Mouse (Mus musculus) intestine, embryonic 14.5 days (tissue): ENCODE measurements around the gene Mrpl42. TPM values are rescaled to one million over a fixed set of nuclear protein-coding genes. Genes with fewer than 3 reads are reported as not detected.
A peak's percentile ranks its signal among the peaks of the same experiment; 100 is the strongest.

ENCODE experiments used
- ATAC-seq: fragments of 200-750 bp; cut with Nextera tagmentation; replicated peaks from 2 replicates; pipeline ENCODE4 v1.8.0; 2017; ENCODE audit warnings: low read depth, moderate number of reproducible peaks, moderate TSS enrichment, moderate library complexity; ENCODE audit not compliant: low FRiP score, low TSS enrichment
- DNase-seq: peaks from one replicate; pipeline ENCODE4 v3.0.0-alpha.2; 2018; ENCODE audit warnings: low spot score
- H3K27ac ChIP-seq: fragments of 300-500 bp; sonication (generic); 2 replicates; pipeline ENCODE4 v1.5.1; 2014; ENCODE audit warnings: low read depth, mild to moderate bottlenecking, control low read depth
- H3K27me3 ChIP-seq: fragments of 300-500 bp; sonication (generic); replicated peaks from 2 replicates; pipeline ENCODE4 v1.6.1; 2014; ENCODE audit warnings: low read length, control low read depth; ENCODE audit not compliant: control insufficient read depth, insufficient read depth
- H3K36me3 ChIP-seq: fragments of 300-500 bp; sonication (generic); 2 replicates; pipeline ENCODE4 v1.6.1; 2014; ENCODE audit warnings: low read length, control low read depth; ENCODE audit not compliant: control insufficient read depth, insufficient read depth
- H3K4me1 ChIP-seq: fragments of 300-500 bp; sonication (generic); replicated peaks from 2 replicates; pipeline ENCODE4 v1.6.1; 2014; ENCODE audit warnings: low read length, control low read depth, mixed read lengths; ENCODE audit not compliant: control insufficient read depth, insufficient read depth
- H3K4me2 ChIP-seq: fragments of 300-500 bp; sonication (generic); 2 replicates; pipeline ENCODE4 v1.6.1; 2014; ENCODE audit warnings: low read length
- H3K4me3 ChIP-seq: fragments of 300-500 bp; sonication (generic); 2 replicates; pipeline ENCODE4 v1.5.1; 2014; ENCODE audit warnings: low read depth, low read length, control low read depth, mixed read lengths
- H3K9ac ChIP-seq: fragments of 300-500 bp; sonication (generic); 2 replicates; pipeline ENCODE4 v1.6.1; 2014; ENCODE audit warnings: mild to moderate bottlenecking, low read length
- H3K9me3 ChIP-seq: fragments of 300-500 bp; sonication (generic); 2 replicates; pipeline ENCODE4 v1.6.1; 2016; ENCODE audit warnings: low read length, control low read depth; ENCODE audit not compliant: control insufficient read depth
- WGBS: fragments of 180-500 bp; shearing (Covaris S2); extraction: QIAGEN DNeasy Blood & Tissue Kit; methylation state at CpG from one replicate; pipeline ENCODE4 v1.1.7; 2014; 5-methylcytosine and 5-hydroxymethylcytosine counted together
- polyA plus RNA-seq: library from polyadenylated mRNA; unstranded; fragments of >200 nt; fragmentation: Nextera tagmentation; extraction: Ambion mirVana; gene quantifications from 2 replicates; pipeline ENCODE4 v1.2.1, GENCODE M21; 2014

The Mrpl42 gene
- polyA plus RNA-seq, 1 experiment from 2014 or later, result 384 TPM

DNA sequence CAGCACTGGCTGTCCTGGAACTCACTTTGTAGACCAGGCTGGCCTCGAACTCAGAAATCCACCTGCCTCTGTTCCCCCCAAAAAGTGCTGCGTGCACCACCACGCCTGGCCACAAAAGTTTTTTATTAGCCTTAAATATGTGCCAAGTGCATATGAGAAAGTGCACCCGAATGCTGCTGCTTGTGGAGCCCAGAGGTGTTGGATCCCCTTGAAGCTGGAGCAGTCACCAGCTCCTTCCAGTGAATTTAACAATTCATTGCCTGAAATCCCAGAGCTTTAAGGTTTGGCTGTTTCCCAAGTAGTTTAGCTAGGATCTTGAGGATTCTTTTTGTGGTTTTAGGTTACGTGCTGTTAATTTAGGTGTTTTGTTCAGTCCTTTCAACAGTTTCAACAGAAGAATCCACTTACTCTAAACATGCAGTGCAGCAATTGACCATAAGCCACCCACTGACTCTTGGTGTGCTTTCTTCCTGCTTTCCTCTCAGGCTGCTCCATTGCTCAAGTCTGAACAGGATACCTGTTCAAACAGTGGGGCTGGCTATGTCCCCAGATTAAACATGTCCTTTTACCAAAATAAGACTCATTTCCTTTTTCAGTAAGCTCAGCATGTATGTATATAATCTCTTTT is 24.9 kb upstream of the Mrpl42 start:
- 72% methylated on average over 5 of the region's 5 CpGs for WGBS
- ATAC-seq, result no peak
- Histone ChIP-seq H3K27ac (no peak overlapping the region), H3K36me3 (peaks cover 4% of the 10 kb centered on the region; the same call in 1 of the 2 replicates), H3K4me1 (0 out of 2 replicates have a peak, but pooled peaks cover 6% of the 10 kb centered on the region), H3K9me3 (no peaks in the 10 kb centered on the region), H3K27me3 (no peaks in the 10 kb centered on the region), H3K9ac (no peak overlapping the region), H3K4me2 (no peak overlapping the region), H3K4me3 (no peak overlapping the region)
- no peak for DNase-seq

DNA sequence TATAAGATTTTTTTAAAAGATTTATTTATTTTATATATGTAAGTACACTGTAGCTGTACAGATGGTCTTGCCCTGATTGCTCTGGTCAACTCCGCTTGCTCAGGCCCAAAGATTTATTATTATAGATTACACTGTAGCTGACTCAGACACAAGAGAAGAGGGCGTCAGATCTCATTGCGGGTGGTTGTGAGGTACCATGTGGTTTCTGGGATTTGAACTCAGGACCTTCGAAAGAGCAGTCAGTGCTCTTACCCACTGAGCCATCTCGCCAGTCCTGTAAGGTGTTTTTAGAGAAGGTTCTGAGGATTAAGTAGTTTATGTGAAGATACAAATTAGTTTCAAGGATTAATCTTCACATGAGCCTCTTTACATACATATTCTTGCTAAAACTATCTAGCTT is 24.1 kb upstream of the Mrpl42 start:
- 0 out of 2 replicates have a peak, but pooled peaks cover 6% of the 10 kb centered on the region for H3K4me1 ChIP-seq
- WGBS, result 93% methylated on average over 5 of the region's 5 CpGs
- DNase-seq (no peak), ATAC-seq (no peak)
- H3K4me2 ChIP-seq, result no peak overlapping the region
- peaks cover 4% of the 10 kb centered on the region; the same call in 1 of the 2 replicates for H3K36me3 ChIP-seq
- H3K9me3 ChIP-seq, result no peaks in the 10 kb centered on the region
- no peaks in the 10 kb centered on the region for H3K27me3 ChIP-seq
- H3K27ac ChIP-seq, result no peak overlapping the region
- H3K4me3 ChIP-seq, result no peak overlapping the region
- no peak overlapping the region for H3K9ac ChIP-seq

DNA sequence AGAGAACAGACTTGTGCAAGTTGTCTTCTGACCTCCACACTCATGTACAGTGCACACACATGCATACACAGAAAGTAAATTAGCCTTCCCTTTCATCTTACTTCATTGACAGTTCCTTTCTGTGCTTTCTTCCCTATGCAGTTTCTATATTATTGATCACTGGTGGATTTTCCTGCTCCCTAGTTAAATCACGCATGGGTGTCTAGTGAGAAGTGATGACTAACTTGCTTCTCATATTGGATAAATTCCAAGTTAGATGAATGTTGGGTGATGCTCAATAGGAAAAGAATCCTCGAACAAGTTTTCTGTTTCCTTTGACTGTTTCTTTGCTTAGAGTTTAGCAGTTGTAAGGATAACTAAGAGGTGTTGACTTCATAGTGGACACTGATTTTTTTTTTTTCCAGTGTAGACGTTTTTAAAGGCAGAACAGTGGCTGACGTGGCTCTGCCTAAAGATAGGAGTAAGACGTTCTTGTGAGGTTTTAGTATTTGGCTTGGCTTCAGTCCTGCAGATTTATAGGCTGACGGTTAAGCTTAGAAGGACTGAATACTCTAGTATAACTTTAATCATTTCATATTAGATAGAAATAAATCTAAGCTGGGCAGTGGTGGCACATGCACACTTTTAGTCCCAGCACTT is 23.4 kb upstream of the Mrpl42 start:
- Histone ChIP-seq H3K36me3 (peaks cover 4% of the 10 kb centered on the region; the same call in 1 of the 2 replicates), H3K4me1 (0 out of 2 replicates have a peak, but pooled peaks cover 6% of the 10 kb centered on the region), H3K4me2 (no peak overlapping the region), H3K4me3 (no peak overlapping the region), H3K9me3 (no peaks in the 10 kb centered on the region), H3K9ac (no peak overlapping the region), H3K27me3 (no peaks in the 10 kb centered on the region), H3K27ac (no peak overlapping the region)
- ATAC-seq (no peak), DNase-seq (no peak)
- 68% methylated on average over 6 of the region's 6 CpGs for WGBS

DNA sequence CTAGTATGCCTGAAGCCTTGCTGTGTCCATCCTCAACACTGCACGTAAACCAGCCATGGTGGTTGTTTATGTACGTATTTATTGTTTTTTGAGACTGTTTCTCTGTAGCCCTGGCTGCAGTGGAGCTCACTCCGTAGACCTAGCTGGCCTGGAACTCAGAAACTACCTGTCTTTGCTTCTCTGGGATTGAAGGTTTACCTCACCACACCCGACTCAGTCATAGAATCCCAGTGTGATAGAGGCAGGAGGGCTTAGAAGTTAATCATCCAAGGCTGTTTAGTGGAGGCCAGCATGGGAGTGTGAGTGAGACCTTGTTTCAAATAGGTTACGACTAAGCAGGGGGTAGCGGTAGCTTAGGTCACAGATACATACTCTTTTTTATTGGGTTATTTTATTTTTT is 15.9 kb upstream of the Mrpl42 start:
- H3K9me3 ChIP-seq, result no peaks in the 10 kb centered on the region
- 90% methylated on average over 6 of the region's 6 CpGs for WGBS
- DNase-seq, result no peak
- no peak overlapping the region for H3K4me2 ChIP-seq
- no peak overlapping the region for H3K27ac ChIP-seq
- peaks cover 8% of the 10 kb centered on the region; the same call in 1 of the 2 replicates for H3K36me3 ChIP-seq
- ATAC-seq, result no peak
- no peak overlapping the region for H3K9ac ChIP-seq
- no peaks in the 10 kb centered on the region for H3K27me3 ChIP-seq
- H3K4me1 ChIP-seq, result peaks cover 14% of the 10 kb centered on the region
- H3K4me3 ChIP-seq, result no peak overlapping the region

DNA sequence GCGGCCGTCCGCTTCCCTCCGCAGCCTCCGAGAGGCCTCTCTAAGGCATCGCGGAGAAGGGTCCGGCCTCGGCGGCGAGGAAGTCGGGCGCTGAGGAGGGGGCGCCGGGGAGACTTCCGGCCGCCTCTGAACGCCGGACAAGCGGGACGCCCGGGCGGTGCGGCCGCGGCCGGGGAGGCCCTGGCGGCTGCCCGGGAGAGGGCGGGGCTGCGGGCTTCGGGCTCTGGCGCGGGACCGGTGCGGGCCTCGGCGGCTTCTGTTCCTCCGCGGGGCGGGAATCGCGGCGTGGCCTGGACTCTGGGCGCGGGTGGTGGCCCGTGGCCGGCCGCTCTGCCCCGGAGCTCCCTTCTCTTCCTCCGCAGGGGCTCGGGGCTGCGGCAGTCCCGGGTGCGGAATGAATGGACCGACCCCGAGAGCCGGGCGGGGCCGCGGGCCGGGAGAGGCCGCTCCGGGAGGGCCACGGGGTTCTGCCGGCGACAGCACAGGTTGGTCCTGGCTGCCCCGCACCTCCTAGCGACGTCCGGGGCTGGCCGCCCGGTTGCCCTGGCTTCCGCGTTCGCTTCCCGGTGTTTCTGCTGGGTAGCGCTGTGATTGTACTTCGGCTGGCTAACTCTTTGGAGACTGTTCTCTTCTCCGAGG is 13.7 kb upstream of the Mrpl42 start:
- peak; percentile 73 for ATAC-seq
- under 1% methylated on average over 75 of the region's 80 CpGs for WGBS

DNA sequence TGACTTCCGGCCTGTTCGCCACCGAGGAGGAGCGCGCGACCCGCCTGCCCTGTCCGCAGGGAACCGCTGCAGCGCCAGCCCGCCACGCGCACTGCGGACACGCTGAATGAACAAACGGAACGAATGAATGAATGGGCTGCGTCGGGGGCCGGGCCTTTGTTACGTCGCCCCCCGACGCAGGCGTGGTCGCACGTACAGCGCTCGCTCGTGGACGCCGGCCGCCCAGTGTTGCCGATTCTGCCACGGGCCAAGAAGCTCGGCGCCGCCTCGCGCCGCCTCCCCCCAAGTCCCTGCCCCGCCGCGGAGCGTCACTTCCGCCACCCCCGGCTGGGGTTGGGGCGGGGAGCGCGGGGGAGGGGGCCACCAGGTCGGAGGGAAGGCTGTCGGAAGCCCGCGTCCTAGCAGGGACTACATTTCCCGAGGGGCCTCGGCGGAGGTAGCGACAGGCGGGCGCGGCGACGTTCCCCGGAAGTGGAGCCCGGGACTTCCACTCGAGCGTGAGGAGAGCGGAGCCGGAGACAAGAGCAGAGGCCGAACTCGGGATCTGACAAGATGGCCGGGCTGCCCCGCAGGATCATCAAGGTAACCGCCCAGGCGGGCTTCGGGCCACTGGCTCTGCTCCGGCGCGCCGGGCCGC is 13.0 kb upstream of the Mrpl42 start, which contains the start of gene Ube2n:
Gene Ube2n (plus strand): TSS at position 490 of the 637 bp plus-strand sequence.
- peaks cover 14% of the 10 kb centered on the region for H3K4me1 ChIP-seq
- DNase-seq (peak; percentile 99), ATAC-seq (peak; percentile 96)
- peak within 1 kb of the TSS; percentile 91 for H3K4me3 ChIP-seq
- 0 out of 2 replicates have a peak, but pooled peaks cover 4% of the 10 kb centered on the region for H3K36me3 ChIP-seq
- H3K4me2 ChIP-seq, result peak within 1 kb of the TSS; percentile 75
- H3K27me3 ChIP-seq, result no peaks in the 10 kb centered on the region
- no peaks in the 10 kb centered on the region for H3K9me3 ChIP-seq
- peak within 1 kb of the TSS; percentile 98 for H3K27ac ChIP-seq
- under 1% methylated on average over 74 of the region's 81 CpGs for WGBS
- peak within 1 kb of the TSS; percentile 95 for H3K9ac ChIP-seq

More for the DNA sequence above, 13.7 kb upstream of the Mrpl42 start:
- peak; percentile 78 for DNase-seq
- Histone ChIP-seq H3K4me2 (peak overlapping the region; percentile 75), H3K4me3 (peak overlapping the region; percentile 91), H3K9ac (peak overlapping the region; percentile 95), H3K9me3 (no peaks in the 10 kb centered on the region), H3K27ac (peak overlapping the region; percentile 98), H3K4me1 (peaks cover 14% of the 10 kb centered on the region), H3K27me3 (no peaks in the 10 kb centered on the region), H3K36me3 (0 out of 2 replicates have a peak, but pooled peaks cover 4% of the 10 kb centered on the region)

DNA sequence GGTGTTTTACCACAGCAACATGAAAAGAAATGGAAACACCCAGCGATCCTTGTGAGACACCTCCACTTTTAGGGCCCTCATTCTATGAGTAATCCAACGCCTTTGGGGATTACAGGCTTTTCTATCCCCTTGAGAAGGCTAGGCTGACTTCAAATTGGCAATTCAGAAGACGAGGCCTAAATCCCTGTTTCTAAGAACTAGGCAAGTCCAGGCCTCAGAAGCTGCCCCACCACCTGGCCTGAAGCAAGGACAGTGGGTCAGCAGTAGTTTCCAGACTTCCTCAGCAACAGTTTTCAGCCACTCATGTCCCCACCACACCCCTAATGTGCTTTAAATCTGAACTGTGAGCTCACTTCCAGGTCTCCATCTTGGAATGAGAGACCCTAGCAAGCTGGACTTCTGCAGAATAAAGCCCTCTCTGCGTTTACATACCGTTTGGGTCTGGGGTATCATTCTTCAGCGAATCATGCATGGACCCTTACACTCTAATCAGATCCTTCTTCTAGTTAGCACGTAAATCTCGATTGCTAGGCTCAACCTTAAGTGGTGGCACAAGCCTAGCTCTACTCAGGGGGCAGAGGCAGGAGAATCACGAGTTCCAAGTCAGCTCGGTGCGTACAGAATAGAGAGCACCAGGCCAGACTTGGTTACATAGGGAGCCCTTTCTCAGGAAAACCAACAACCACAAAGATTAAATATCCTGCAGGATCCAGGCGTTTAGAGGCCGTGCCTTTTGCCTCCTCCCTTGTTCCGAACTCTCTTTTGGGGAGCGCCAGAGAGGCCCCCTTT is 12.2 kb upstream of the Mrpl42 start:
- ATAC-seq (peak; percentile 18; the same call in 1 of the 2 replicates), DNase-seq (peak; percentile 70)
- Histone ChIP-seq H3K27ac (peak overlapping the region; percentile 98), H3K36me3 (0 out of 2 replicates have a peak, but pooled peaks cover 4% of the 10 kb centered on the region), H3K4me2 (peak overlapping the region; percentile 54), H3K9me3 (no peaks in the 10 kb centered on the region), H3K4me3 (peak overlapping the region; percentile 91), H3K27me3 (no peaks in the 10 kb centered on the region), H3K9ac (peak overlapping the region; percentile 95), H3K4me1 (peaks cover 14% of the 10 kb centered on the region)
- WGBS, result 36% methylated on average over 15 of the region's 15 CpGs

DNA sequence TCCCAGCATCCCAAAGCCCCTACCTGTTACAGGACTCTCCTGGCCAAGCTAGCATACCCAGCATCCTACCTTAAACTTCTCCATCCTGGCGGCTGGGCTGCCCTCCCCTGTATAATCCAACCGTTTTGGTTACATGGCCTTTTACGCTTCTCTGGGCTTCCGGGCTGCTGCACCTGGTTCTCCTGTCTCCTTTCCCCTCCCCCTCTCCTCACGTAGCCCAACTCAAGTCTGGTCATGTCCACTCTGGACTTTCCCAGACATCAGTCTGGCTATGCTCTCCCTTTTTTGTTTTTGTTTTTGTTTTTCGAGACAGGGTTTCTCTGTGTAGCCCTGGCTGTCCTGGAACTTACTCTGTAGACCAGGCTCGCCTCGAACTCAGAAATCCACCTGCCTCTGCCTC is 10.9 kb upstream of the Mrpl42 start:
- Histone ChIP-seq H3K9ac (no peak overlapping the region), H3K4me1 (peaks cover 12% of the 10 kb centered on the region), H3K27me3 (no peaks in the 10 kb centered on the region), H3K4me2 (no peak overlapping the region), H3K27ac (no peak overlapping the region), H3K36me3 (0 out of 2 replicates have a peak, but pooled peaks cover 2% of the 10 kb centered on the region), H3K4me3 (no peak overlapping the region), H3K9me3 (no peaks in the 10 kb centered on the region)
- 88% methylated on average over 8 of the region's 8 CpGs for WGBS
- no peak for ATAC-seq
- no peak for DNase-seq
